Mouse (Mus musculus) natural killer cell, adult 2 months (primary cell): Measurements from ENCODE around the gene Slc15a5.
"Not testable (repeated sequence)": the region's sequence is repeated elsewhere in the genome, so short reads cannot be mapped to it uniquely, and the experiment has no call there.

Experiments
- DNase-seq, 2 experiments: peaks; one replicate each; pipeline ENCODE4 v3.0.0; 2022; ENCODE audit warnings: low spot score in 2 of 2

Slc15a5 gene

DNA sequence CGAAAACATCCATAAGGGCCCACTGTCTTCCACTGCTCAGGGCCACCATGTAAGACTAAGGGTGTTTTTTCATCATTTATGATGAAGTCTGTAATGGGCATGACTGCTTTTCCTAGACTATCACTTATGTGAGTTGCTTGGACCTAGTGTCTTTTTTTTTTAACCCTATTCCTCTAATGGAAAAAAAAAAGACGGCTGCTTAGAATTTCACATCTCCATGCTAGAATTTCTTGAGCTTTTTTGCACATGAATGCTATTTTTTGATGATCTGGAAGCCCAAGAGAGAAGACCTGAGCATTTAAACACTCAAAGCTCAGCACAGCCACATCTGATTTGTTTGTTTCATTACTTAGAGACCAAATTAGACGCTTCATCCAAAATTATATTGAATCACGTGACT is at the start of gene Slc15a5:
Slc15a5 (minus strand) TSS at position 101 of the 400 bp plus-strand sequence.
- no peak for DNase-seq

- DNase-seq, result no peak
Observed at GRCm38 (mm10) chr6:138128392-138129335, 48.9 kb upstream of the Slc15a5 start.

GRCm38 (mm10) chr6:138117496-138117895 is 37.8 kb upstream of the Slc15a5 start:
- DNase-seq, result no peak

DNA sequence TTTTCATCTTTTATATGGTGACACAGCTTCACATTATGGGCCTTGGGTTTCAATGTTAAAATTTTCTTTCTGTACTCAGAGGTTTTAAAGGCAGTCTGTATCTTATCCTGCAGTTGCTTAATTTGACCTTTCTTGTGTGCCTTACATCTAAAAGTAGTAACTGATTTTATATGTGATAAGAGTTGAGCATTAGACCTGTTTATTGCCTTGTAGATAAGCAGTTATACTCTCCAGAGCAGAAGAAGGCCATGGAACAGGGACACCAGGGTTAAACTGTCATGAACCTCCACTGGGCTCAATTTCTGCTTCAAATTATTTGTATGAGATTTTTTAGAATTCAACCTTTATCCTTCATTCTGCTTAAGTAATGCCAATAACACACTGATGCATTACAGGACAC is 24.8 kb upstream of the Slc15a5 start:
- no peak for DNase-seq

- no peak for DNase-seq
Observed at GRCm38 (mm10) chr6:138102940-138103339, 23.2 kb upstream of the Slc15a5 start.

DNA sequence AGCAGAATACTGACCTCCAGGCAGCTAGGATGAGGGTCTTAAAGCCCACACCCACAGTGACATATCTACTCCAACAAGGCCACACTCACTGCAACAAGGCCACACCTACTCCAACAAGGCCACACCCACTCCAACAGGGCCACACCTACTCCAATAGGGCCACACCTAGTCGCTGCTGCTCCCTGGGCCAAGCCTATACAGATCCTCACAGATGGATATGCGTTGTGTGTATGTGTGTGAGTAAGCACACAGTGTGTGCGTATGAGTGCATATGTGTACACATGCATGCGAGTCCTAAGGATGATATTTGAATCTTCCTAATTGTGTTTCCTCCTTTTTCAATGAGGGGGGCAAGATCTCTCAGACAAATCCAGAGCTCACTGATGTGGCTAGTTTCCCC is 22.1 kb upstream of the Slc15a5 start:
- DNase-seq, result no peak

GRCm38 (mm10) chr6:138099646-138100045 is 19.9 kb upstream of the Slc15a5 start:
- DNase-seq, result no peak

- DNase-seq, result no peak
Observed at GRCm38 (mm10) chr6:138095060-138095459, 15.3 kb upstream of the Slc15a5 start.

GRCm38 (mm10) chr6:138092432-138092831 is 12.7 kb upstream of the Slc15a5 start:
- DNase-seq, result no peak

- no peak for DNase-seq
Observed at GRCm38 (mm10) chr6:138089084-138089483, 9.4 kb upstream of the Slc15a5 start.

GRCm38 (mm10) chr6:138086421-138086820 is 6.7 kb upstream of the Slc15a5 start:
- DNase-seq, result not testable (repeated sequence)

DNA sequence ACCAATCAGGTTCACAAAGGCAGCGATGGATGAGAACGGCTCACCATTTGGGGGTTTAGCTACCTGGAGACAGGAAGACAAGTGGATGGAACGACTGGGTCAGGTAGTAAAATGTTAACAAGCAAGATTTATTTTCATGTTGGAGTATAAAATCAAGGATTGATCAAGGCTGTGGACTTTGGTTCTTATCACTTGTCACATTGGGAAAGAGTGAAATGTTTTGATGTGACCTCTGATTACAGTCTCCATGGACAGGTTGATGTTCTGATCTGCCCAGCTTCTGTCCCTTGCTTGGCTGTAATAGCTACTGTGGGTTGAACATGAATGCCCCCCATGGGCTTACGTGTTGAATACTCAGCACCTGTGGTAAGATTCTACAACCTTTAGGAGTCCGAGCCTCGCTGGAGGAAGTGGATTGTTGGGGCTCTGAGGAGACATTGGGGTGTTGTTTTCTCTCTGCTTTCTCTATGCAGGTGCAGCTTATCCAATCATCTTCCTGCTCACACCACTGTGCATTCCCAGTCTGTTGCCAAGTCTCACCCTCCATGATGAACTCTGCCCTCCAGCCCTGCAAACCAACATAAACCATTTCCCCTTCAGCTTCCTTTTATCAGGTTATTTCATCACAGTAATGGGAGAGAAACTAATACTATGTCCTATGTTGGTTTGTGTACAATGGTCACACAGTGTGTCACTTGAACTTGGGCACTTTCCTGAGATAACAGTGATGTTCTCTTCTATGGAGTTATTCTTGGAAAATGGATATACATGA is 1.2 kb upstream of the Slc15a5 start:
- no peak for DNase-seq

DNA sequence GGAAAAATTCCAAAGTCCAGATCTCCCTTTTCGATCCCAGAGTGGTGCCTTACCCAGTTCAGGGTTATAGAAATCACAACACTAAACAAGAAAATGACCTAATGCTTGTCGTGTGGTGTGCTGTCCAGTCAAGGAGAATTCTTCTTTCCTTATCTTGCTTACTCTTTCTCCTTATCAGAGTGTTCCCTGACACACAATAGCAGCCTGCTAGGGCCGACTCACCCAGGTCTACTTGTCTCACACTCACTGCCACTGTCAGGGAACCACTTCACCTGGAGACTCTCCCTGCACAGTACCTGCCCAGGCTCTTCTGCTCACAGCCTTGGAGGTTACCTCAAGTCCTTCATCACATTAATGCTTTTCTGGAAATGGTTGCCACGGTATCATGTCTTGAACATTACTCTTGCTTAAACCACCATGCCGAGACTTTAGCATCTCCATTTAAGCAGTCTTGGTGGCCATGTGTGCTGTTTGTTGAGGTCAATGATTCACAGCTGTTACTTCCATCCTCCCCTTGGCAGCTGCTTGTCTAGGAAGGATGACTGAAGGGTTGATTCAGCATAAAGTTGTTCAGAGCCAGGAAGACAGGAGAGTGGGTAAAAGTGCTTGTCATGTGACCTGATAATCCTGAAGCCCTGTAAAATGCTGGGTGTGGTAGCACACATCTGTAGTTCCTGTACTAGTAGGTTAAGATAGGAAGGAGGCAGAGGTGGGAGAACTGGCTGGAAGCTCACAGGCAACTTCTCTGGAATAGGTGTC is 1.9 kb downstream of the Slc15a5 start:
- DNase-seq, result no peak

- no peak for DNase-seq
Observed at GRCm38 (mm10) chr6:138075723-138076122, 4.0 kb downstream of the Slc15a5 start.

GRCm38 (mm10) chr6:138073540-138073939 is 6.2 kb downstream of the Slc15a5 start:
- no peak for DNase-seq

DNA sequence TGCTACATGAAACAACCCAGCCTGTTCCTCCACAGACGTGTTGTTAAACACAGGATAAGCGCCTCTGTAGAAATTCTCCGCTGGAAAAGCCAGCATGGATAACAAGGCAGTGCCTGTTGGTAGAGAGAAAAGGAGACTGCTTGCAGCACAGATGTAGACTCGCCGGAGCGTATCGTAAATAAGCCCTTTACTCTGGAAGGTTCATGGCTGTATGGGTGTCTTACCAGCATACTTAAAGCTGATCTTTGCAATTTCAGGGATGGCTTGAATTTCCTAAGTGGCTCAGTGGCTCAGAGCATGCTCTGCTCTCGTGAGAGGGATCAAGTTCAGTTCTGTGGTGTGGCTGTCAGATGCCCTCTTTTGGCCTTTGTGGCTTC is 6.8 kb downstream of the Slc15a5 start:
- no peak for DNase-seq

DNA sequence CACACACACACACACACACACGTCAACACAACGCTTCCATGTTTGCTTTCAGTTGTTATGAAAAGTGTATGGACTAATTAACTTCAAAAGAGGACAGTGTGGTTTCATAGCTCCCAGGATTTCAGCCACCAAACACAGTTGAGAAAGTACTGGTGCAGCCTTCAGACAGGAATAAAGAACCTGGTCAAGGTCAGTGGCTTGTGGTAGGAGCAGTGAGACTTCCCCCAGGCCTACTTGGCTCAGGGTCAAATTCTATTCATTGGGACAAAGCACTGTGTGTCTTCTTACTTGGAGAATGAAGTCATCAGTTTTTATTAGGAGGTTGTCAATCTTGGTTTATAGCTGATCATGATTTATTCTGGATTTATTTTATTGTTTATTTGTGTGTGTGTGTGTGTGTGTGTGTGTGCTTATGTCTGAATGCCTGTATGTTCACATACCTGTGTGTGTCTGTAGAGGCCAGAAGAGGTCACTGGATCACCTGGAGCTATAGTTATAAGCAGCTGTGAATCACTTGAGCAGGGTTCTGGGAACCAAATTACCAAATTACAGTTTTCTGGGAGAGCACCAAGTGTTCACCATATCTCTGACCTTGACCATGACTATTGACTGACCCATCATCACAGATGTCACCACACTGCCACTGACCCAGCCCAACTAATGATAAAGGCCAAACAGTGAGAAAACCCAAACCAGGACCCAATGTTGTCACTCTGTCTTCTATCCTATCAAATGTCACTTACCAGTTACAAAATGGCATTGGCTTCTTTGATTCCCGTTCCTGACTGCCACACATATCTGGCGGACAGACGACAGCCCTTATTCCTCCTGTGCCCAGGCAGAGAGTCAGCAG is 7.4 kb downstream of the Slc15a5 start:
- no peak for DNase-seq

DNA sequence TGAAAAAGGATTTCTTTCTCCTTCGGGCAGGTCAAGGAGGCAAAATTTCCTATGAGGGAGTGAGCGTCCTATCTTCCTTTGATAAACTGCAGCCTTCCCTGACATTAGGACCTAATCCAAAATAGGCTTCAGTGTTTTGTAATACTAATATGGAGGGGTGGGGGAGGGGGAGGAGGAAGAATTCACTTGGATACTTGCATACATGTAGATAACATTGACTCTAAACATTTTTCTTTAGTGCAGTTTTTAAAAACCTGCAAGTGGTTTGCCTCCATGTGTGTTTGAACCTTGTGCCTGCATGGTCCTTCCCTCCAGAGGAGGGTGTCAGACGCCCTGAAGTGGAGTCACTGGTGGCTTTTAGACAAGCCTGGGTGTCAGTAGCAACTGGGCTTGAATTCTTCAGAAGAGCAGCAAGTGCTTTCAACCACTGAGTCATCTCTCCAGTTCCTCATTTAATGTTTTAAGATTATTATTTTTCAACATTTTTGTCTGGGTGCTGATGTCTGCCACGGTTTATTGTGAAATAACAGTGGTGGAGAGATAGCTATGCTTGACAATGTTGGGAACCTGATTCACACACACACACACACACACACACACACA is 8.1 kb downstream of the Slc15a5 start:
- DNase-seq, result no peak

DNA sequence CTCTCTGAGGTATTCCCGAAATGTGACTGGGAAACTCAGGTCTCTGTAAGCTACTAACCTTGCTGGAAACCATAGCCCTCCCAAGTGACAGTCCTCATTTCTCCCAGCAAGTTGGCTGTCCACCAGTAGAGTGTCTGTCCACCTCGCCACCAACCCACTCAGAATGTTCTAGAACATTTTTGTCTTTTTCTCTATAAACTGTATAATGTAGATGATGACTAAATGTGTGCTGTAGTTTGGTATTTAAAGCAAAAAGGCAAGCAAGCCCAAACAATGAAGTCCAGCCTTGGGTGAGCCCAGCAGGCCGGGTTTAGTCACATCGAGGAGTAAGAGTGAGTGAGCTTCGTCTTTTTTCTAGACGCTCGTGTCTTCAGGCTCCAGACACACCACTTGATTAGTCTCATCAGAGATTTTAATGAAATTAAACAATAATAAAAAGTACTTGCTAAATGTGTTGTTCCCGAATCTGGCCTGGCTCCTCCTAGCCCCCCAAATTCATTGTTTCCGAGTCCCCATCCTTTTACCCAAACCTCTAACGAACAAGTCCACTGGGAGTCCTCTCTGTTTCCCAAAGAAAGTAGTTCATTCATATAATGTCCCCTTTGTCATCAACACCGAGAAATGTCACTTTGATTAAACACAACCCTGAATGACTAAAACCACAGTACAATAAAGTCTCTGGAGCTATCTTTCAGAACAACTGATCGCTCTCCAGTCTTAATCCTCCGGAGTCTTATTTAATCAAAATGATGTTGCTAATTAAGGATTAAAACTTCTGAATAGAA is 8.8 kb downstream of the Slc15a5 start:
- no peak for DNase-seq

- no peak for DNase-seq
Observed at GRCm38 (mm10) chr6:138069921-138070320, 9.8 kb downstream of the Slc15a5 start.
